Mouse (Mus musculus) kidney, postnatal 10 days (tissue): Measurements from ENCODE around the gene Sulf2.

Source experiments
- DNase-seq: peaks from one replicate; pipeline ENCODE4 v3.0.0; 2021; ENCODE audit warnings: mixed read lengths

Sulf2 gene

GRCm38 (mm10) chr2:166084964-166085363 lies 70.5 kb downstream of the Sulf2 start:
- peak; percentile 84 for DNase-seq

DNA sequence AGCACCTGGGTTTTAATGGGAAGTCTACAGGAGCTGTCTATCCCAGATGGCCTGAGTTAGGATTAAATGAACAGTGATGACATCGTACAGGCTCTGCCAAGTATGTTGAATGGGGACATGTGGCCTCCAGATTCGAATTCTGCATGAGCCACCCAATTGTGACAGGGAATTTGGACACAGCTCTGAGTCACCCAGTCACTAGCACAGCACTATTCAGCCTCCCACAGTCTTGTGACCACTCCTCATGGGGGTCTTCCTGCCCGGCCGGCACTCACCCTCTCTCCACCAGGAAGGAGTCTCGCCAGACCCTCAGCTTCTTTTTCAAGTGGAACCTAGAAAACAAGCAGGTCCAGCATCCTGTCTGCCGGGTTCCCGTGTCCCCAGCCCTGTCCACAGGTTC lies 71.4 kb downstream of the Sulf2 start:
- DNase-seq = no peak

GRCm38 (mm10) chr2:166083542-166084031 lies 71.9 kb downstream of the Sulf2 start:
- DNase-seq = no peak

DNA sequence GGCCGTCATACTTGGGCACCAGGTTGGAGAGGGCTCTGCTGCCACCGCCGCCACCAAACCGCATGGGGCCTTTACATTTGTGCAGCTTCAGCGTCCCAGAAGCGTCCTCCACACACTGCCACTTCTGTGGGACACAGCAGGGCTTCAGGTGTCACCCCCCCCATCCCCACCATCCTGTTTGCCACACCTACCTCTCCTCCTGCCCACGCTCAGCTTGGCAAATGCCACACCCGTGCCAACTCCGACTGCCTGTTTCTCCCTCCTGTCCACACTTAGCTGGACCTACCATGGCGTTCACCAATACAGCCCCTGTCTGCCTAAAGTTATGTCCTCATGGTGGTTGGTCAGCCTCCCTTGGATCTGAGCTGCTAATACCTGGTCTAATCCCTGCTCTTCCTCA lies 72.8 kb downstream of the Sulf2 start:
- no peak for DNase-seq

- peak; percentile 90 for DNase-seq
These were observed 73.3 kb downstream of the Sulf2 start for GRCm38 (mm10) chr2:166082193-166082592.

- DNase-seq = peak; percentile 82
These were observed 74.3 kb downstream of the Sulf2 start for GRCm38 (mm10) chr2:166080967-166081750.

DNA sequence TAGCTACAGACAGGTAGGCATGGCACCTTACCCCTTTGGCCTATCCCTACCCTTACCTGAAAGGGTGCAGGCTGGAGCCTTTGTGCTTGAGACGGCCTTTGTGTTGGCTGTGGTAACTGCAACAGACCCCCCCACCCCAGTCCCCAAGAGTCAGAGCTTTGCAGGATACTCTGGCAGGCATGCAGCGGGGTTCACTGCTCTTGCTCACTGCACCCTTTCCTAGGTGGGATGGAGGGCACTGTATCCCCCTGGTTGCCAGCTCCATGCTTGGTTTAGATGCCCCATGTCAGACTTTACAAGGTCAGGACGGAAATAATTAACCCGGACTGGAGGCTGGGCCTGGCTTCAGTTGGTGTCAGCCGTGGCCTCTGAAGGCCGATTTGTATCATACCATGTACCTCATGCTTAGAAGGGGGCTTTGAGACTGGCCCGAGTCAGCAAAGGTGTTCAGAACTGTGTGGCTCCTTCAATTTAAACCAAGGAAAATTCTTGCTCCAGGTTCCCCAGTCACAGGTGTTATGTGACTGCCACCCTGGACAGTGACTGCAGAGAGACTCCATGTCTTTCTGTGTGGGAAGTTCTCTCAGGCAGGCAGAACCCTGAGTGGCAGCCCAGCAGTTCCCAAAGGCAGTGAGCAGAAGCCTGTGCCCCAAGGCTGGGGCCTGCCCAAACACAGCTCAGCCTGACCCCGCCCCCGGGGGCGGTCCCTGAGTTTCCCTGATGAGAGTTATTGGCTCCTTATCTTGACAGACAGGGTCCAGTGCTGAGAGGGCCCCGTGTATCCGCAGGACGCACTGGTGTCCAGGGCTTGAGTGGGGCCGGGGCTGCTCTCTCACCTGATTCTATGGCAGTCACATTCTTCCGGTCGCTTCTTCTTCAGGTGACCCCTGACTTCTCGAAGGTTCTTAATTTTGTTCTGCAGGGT lies 75.2 kb downstream of the Sulf2 start:
- DNase-seq = peak; percentile 78

DNA sequence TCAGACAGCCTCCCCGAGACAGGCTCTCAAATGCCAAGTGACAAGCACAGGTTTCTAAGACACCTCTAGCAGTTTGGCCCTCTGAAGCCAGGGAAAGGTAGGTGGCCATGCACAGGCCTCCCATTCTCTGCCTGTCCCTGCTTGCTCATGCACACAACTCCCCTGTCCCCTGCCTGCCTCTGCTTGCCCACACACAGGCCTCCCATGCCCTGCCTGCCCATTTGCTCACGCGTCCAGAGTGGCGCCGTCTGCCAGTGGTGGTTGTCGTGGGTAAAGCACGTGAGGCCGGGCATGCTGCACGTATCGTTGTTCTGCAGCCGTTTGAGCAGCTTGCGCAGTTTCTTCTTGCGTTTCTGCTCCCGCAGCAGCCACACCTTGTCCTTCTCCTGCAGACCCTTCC lies 76.2 kb downstream of the Sulf2 start:
- DNase-seq = no peak

DNA sequence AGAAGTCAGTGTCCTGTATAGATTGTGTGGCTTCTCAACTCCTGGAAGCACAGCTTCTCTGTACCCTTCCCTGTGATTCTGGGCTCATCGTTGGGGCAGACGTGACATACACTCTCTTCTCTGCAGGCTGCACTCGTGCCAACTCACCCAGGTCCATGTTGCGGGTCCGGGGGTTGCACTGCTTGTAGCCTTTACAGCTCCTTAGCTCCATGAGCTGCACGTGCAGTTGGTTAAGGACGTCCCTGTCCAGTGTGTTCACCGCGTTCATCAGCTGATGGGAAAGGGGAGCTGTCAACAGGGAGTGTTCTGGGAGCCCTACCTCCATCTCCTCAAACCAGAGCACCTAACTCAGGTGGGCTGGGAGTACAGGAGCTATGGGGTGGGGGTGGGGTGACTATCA lies 78.1 kb downstream of the Sulf2 start:
- no peak for DNase-seq

GRCm38 (mm10) chr2:166074322-166074721 lies 81.1 kb downstream of the Sulf2 start:
- no peak for DNase-seq

DNA sequence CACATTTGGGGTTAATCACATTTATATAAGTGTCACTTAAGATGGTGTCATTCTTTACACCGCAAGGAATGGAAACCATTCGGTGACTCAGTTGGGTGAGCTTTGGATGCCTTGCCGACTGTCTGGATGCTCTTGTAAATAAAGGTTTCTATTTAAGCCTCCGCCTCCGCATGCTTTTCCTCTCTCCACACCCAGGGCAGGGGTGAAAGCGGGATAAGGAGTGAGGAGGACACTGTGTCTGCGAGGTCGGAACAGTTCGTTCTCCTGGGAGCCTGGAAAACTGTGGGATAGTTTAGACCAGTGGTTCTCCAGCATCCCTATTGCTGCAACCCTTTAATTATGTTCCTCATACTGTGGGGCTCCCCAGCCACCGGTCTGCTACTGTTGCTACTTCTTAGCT lies 82.4 kb downstream of the Sulf2 start:
- DNase-seq = no peak

DNA sequence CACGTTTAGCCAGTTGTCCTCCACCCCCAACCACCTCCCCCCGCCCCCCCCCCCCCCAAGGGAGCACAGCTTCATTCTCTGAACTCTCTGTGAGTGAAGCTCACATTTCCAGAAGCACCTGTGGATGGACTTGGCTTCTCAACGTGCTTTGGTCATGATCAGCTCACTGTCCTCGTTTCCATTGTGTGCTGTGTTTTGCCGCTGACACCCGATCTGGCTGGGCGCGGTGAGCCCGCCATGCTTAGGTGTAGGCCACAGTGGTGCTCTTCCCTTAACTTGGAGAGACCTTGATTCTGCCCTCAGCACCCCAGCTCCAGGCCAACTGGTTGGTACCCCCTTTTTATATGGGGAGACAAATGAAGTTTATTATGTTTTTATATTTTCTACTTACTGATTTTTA lies 83.6 kb downstream of the Sulf2 start:
- no peak for DNase-seq

DNA sequence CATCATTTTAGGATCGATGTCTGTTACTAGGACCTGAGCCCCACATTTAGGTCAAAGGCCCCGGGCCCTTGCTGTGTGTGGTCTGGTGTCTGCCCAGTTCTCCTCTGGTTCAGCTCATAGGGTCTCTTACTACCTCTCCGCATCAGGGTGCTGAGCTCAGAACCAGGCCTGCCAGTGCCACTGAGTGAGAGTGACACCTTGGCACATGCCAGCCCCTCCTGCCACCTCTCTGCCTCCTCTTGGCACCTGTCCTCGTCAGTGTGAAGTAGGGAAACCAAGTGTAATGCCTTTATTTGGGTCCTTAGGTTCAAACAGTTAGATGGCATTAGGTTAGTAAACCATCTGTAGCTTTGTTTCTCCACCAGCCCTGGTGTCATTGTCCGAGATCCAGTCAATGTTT lies 84.0 kb downstream of the Sulf2 start:
- DNase-seq = no peak

GRCm38 (mm10) chr2:166069738-166070137 lies 85.7 kb downstream of the Sulf2 start:
- DNase-seq = no peak

- no peak for DNase-seq
These were observed 86.3 kb downstream of the Sulf2 start for GRCm38 (mm10) chr2:166069164-166069563.

DNA sequence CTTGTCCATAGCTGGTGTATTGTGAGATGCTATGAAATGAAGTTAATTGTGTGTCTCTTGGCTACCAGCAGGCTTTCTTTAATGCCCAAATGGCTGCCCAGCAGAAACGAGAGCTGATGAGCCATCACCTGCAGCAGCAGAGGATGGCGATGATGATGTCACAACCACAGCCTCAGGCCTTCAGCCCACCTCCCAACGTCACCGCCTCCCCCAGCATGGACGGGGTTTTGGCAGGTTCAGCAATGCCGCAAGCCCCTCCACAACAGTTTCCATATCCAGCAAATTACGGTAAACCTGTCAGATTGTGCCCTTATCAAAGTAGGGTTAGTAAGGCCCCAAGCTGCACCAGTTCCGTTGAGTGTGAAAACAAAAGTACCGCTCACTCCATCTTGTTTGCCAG lies 87.2 kb downstream of the Sulf2 start:
- DNase-seq = no peak

GRCm38 (mm10) chr2:166066434-166066833 lies 89.0 kb downstream of the Sulf2 start:
- no peak for DNase-seq

DNA sequence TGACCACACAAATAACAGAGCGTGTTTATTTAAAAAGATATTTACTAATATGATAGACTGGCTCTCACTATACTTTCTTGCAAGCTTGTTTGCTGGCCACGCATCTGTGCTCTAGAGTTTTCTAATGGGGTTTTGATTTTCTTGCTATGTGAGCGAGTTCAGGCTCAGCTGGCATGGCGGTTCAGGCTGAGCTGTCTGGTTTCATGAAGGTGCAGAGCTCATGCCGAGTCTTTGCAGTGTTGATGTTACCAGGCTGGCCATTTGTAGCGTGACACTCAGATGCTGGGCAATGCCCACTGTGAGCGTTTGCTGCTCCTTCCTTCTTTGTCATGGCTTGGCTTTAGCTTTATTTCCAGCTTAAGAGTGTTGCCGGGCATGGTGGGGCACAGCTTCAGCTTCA lies 93.0 kb downstream of the Sulf2 start:
- no peak for DNase-seq

GRCm38 (mm10) chr2:166062008-166062407 lies 93.5 kb downstream of the Sulf2 start:
- no peak for DNase-seq

DNA sequence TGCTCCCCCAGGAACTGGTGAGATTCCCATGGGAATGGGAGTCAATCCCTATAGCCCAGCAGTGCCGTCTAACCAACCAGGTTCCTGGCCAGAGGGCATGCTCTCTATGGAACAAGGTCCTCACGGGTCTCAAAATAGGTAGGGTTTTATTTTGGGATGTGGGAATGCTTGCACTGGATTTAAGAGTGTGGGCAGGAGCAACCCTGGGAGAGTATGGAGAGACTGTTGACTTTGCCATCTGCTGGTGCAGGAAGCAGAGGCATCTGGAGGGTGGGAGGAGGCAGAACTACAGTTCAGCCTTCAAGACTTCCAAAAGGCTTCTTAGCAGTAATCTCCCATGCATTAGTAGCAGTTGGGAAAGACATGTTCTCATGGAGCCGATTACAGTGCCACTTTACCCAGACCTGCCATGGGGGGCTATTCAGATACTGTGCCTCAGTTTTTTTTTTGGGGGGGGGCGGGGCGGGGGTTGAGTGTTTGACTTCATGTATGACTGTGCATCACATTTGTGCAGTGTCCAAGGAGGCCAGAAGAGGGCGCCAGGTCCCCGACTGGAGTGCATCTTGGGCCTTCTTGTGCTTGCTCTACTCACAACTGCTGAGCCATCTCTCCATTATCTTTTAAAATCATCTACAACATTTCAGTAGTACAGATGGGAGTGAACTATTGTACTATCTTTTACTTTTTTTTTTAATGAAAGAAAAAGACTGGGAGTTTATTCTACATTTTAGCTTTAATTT lies 95.6 kb downstream of the Sulf2 start:
- peak; percentile 80 for DNase-seq

- DNase-seq = no peak
These were observed 101.4 kb downstream of the Sulf2 start for GRCm38 (mm10) chr2:166054002-166054539.

GRCm38 (mm10) chr2:166051966-166052365 lies 103.5 kb downstream of the Sulf2 start:
- no peak for DNase-seq

GRCm38 (mm10) chr2:166051421-166051820 lies 104.0 kb downstream of the Sulf2 start:
- DNase-seq = no peak
